Mouse (Mus musculus): ENCODE results near the gene Nans. TPM values are rescaled to one million over a fixed set of nuclear protein-coding genes. Genes with fewer than 3 reads are reported as not detected.
A peak's percentile ranks its signal among the peaks of the same experiment; 100 is the strongest.

Gene Nans
- polyA plus RNA-seq, 1 experiment from 2014 or later: 65.8 TPM

DNA sequence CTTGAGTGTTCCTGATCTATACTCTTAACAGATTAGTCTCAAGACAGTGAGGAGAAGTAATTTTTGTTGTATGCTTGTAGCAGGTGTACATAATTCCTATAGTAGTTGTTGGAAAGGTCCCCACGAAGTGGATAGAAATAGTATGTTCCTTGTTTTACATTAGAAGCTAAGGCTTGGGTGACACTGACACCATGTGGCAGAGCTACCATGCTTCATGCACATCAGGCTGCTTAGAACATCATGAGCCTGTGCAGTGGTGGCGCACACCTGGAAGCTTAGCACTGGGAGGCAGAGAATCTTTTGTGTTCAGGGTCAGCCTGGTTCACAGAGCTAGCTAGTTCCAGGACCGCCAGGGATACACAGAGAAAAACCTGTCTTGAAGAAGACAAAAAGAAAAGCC lies 23.3 kb upstream of the Nans start:
- WGBS: 91% methylated on average over 3 of the region's 3 CpGs
- Histone ChIP-seq H3K27me3 (ENCODE audit: control insufficient read depth, insufficient read depth, low read length) (no peaks in the 10 kb centered on the region), H3K27ac (ENCODE audit: low read depth, low read length) (no peak overlapping the region), H3K4me1 (ENCODE audit: control insufficient read depth, insufficient read depth, low read length) (no peaks in the 10 kb centered on the region), H3K36me3 (ENCODE audit: control insufficient read depth, insufficient read depth, low read length) (peaks cover 100% of the 10 kb centered on the region), H3K4me2 (replicated peaks; ENCODE audit: low read depth, low read length) (no peak overlapping the region), H3K4me3 (ENCODE audit: low read length) (no peak overlapping the region), H3K9ac (ENCODE audit: low read depth, low read length) (no peak overlapping the region), H3K9me3 (ENCODE audit: control insufficient read depth, low read length) (no peaks in the 10 kb centered on the region)
- no peak for ATAC-seq (ENCODE audit: low FRiP score, low TSS enrichment)

DNA sequence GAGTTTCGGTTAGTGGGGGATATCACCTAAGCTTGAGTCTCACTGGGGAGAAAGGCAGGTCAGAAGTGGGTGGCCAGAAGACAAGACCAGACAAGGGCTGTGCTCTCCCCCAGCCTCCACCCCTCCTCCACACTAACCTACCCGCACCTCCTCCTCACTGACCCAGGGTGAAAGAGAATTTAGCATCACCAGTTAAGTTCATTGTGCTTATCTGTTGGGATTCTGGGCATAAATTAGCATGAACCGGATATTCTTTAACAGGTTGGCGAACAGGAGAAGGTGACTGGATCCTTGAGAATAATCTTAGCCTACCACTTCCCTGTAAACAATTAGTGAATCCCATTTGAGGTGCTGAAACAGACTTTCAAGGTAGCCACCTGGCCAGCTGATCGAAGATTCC lies 13.9 kb upstream of the Nans start:
- H3K9me3 ChIP-seq (ENCODE audit: control insufficient read depth, low read length): no peaks in the 10 kb centered on the region
- no peak overlapping the region for H3K9ac ChIP-seq (ENCODE audit: low read depth, low read length)
- peaks cover 67% of the 10 kb centered on the region for H3K36me3 ChIP-seq (ENCODE audit: control insufficient read depth, insufficient read depth, low read length)
- 0 out of 2 replicates have a peak, but pooled peaks have one; percentile 13 for ATAC-seq (ENCODE audit: low FRiP score, low TSS enrichment)
- H3K4me1 ChIP-seq (ENCODE audit: control insufficient read depth, insufficient read depth, low read length): no peaks in the 10 kb centered on the region
- 95% methylated on average over 5 of the region's 5 CpGs for WGBS
- no peak overlapping the region for H3K27ac ChIP-seq (ENCODE audit: low read depth, low read length)
- H3K4me2 ChIP-seq (replicated peaks; ENCODE audit: low read depth, low read length): no peak overlapping the region
- H3K4me3 ChIP-seq (ENCODE audit: low read length): no peak overlapping the region
- H3K27me3 ChIP-seq (ENCODE audit: control insufficient read depth, insufficient read depth, low read length): no peaks in the 10 kb centered on the region

DNA sequence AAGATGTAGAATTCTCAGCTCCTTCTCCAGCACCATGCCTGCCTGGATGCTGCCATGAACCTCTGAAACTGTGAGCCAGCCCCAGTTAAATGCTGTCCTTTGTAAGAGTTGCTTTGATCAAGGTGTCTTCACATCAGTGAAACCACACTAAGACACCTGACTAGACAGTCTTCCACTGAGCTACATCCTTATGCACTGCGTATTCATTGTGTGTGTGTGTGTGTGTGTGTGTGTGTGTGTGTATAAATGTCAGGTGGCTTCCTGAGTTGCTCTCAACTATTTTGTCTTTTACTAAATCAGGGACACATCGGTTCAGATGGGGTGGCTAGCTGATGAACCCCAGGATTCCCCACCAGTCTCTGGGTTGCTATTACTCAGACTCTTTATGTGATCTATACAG lies 10.0 kb upstream of the Nans start:
- no peak overlapping the region for H3K27ac ChIP-seq (ENCODE audit: low read depth, low read length)
- no peaks in the 10 kb centered on the region for H3K4me1 ChIP-seq (ENCODE audit: control insufficient read depth, insufficient read depth, low read length)
- H3K9me3 ChIP-seq (ENCODE audit: control insufficient read depth, low read length): no peaks in the 10 kb centered on the region
- 96% methylated on average over 2 of the region's 2 CpGs for WGBS
- H3K4me2 ChIP-seq (replicated peaks; ENCODE audit: low read depth, low read length): no peak overlapping the region
- H3K36me3 ChIP-seq (ENCODE audit: control insufficient read depth, insufficient read depth, low read length): peaks cover 30% of the 10 kb centered on the region
- ATAC-seq (ENCODE audit: low FRiP score, low TSS enrichment): no peak
- no peak overlapping the region for H3K4me3 ChIP-seq (ENCODE audit: low read length)
- H3K9ac ChIP-seq (ENCODE audit: low read depth, low read length): no peak overlapping the region
- no peaks in the 10 kb centered on the region for H3K27me3 ChIP-seq (ENCODE audit: control insufficient read depth, insufficient read depth, low read length)

DNA sequence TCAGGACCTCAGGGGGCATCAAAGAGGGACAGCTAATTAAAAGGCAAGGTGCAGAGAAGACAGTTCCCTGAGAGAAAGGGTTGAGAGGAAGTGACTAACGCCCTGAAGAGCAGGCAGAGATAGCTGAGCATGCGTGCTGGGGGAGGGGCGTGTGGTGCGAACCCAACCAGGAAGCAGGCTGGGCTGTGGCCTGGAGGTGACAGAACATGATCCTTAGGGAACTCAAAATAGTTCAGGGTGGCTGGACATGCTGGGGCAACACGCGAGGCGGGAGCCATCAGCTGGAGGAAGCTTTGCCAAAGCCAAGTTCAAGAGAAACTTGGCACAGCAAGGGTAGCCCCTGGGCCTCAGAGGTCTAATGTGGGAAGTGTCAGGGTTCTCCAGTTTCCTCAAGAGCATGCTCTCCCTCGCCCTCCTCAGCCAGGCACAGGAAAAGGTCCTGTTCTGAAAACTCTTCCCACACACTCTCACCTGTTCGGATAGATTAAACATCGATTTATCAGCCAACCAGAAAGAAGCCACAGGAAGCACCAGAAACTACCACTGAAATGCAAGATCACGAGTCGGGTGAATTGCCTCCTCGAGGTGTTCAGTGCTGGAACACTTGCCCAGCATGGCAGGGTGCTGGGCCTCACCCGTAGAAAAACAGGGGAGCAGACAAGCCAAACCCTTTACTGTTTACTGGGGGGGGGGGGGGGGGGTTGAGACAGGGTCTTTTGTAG lies 3.2 kb upstream of the Nans start:
- WGBS: 24% methylated on average over 14 of the region's 14 CpGs
- ATAC-seq (ENCODE audit: low FRiP score, low TSS enrichment): no peak
- no peaks in the 10 kb centered on the region for H3K36me3 ChIP-seq (ENCODE audit: control insufficient read depth, insufficient read depth, low read length)
- peaks cover 8% of the 10 kb centered on the region; the same call in 1 of the 2 replicates for H3K4me1 ChIP-seq (ENCODE audit: control insufficient read depth, insufficient read depth, low read length)
- no peak overlapping the region for H3K4me2 ChIP-seq (replicated peaks; ENCODE audit: low read depth, low read length)
- H3K27me3 ChIP-seq (ENCODE audit: control insufficient read depth, insufficient read depth, low read length): no peaks in the 10 kb centered on the region
- H3K27ac ChIP-seq (ENCODE audit: low read depth, low read length): peak overlapping the region; percentile 19
- no peak overlapping the region for H3K9ac ChIP-seq (ENCODE audit: low read depth, low read length)
- H3K4me3 ChIP-seq (ENCODE audit: low read length): no peak overlapping the region
- no peaks in the 10 kb centered on the region for H3K9me3 ChIP-seq (ENCODE audit: control insufficient read depth, low read length)

DNA sequence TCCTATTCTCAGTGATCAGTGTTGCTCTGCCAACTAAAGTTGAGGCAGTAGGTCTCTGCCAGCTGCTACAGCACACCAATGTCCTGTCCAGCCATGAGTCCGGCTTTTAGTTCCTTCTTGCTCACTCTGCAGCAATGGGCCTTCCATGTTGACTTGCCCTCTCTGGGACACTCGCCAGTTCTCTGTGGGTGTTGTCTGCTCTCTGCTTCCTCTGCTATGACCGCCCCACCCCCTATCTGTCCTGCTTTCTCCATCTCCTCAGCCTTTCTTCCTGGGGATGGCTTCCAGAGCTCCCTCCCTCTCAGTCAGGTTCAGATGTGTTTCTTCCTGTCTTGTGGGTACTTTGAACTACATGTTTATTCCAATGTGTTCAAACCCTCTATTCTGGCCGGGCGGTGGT lies 1.7 kb upstream of the Nans start:
- Histone ChIP-seq H3K4me2 (replicated peaks; ENCODE audit: low read depth, low read length) (no peak overlapping the region), H3K9ac (ENCODE audit: low read depth, low read length) (no peak overlapping the region), H3K36me3 (ENCODE audit: control insufficient read depth, insufficient read depth, low read length) (no peaks in the 10 kb centered on the region), H3K27me3 (ENCODE audit: control insufficient read depth, insufficient read depth, low read length) (no peaks in the 10 kb centered on the region), H3K9me3 (ENCODE audit: control insufficient read depth, low read length) (no peaks in the 10 kb centered on the region), H3K4me1 (ENCODE audit: control insufficient read depth, insufficient read depth, low read length) (peaks cover 8% of the 10 kb centered on the region; the same call in 1 of the 2 replicates), H3K27ac (ENCODE audit: low read depth, low read length) (no peak overlapping the region), H3K4me3 (ENCODE audit: low read length) (no peak overlapping the region)
- 89% methylated on average over 5 of the region's 5 CpGs for WGBS
- no peak for ATAC-seq (ENCODE audit: low FRiP score, low TSS enrichment)

DNA sequence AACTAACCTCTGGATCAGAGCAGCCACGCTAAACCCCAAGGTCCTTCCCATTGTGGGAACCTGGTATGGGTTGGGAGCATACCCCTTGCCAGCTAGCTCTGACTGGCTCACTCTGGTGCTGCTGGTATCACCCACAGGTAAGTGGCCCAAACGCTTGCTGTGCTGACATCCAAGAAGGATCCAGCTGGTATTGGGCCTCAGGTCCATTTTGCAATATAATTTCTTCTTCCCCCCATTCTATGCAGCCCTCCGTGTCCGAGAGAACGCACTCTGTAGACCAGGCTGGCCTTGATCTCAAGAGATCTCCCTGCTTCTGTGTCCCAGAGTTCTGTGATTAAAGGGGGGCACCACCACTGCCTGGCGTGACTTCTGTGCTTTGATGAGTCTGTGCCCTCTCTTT lies 4.0 kb downstream of the Nans start:
- no peak overlapping the region for H3K4me2 ChIP-seq (replicated peaks; ENCODE audit: low read depth, low read length)
- H3K36me3 ChIP-seq (ENCODE audit: control insufficient read depth, insufficient read depth, low read length): peaks cover 33% of the 10 kb centered on the region
- H3K9me3 ChIP-seq (ENCODE audit: control insufficient read depth, low read length): no peaks in the 10 kb centered on the region
- no peak overlapping the region for H3K27ac ChIP-seq (ENCODE audit: low read depth, low read length)
- H3K9ac ChIP-seq (ENCODE audit: low read depth, low read length): no peak overlapping the region
- no peaks in the 10 kb centered on the region for H3K4me1 ChIP-seq (ENCODE audit: control insufficient read depth, insufficient read depth, low read length)
- 98% methylated on average over 6 of the region's 6 CpGs for WGBS
- H3K4me3 ChIP-seq (ENCODE audit: low read length): no peak overlapping the region
- H3K27me3 ChIP-seq (ENCODE audit: control insufficient read depth, insufficient read depth, low read length): no peaks in the 10 kb centered on the region
- ATAC-seq (ENCODE audit: low FRiP score, low TSS enrichment): no peak

DNA sequence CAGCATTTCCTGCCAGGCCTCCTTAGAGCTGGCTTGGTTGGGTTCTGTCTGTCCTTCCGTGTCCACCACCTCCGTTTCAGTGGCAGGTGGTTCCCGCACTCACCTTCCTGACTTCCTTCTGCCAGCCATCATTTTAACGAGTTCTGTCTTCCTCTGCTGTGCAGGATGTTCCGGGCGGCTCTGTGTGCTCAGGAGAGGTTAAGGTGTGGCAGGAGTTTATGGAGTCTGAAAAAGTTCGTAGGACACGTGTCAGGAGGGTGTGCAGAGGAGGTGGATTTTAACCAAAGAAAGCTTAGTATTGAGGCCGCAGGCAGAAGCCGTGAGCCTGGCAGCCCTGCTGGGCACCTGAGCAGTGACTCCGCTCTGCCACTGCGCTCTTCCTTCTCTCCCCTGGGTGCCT lies 6.5 kb downstream of the Nans start:
- no peak for ATAC-seq (ENCODE audit: low FRiP score, low TSS enrichment)
- H3K9me3 ChIP-seq (ENCODE audit: control insufficient read depth, low read length): no peaks in the 10 kb centered on the region
- 58% methylated on average over 12 of the region's 12 CpGs for WGBS
- H3K36me3 ChIP-seq (ENCODE audit: control insufficient read depth, insufficient read depth, low read length): peaks cover 47% of the 10 kb centered on the region
- H3K4me3 ChIP-seq (ENCODE audit: low read length): no peak overlapping the region
- no peak overlapping the region for H3K4me2 ChIP-seq (replicated peaks; ENCODE audit: low read depth, low read length)
- no peaks in the 10 kb centered on the region for H3K4me1 ChIP-seq (ENCODE audit: control insufficient read depth, insufficient read depth, low read length)
- H3K9ac ChIP-seq (ENCODE audit: low read depth, low read length): no peak overlapping the region
- no peaks in the 10 kb centered on the region for H3K27me3 ChIP-seq (ENCODE audit: control insufficient read depth, insufficient read depth, low read length)
- no peak overlapping the region for H3K27ac ChIP-seq (ENCODE audit: low read depth, low read length)

DNA sequence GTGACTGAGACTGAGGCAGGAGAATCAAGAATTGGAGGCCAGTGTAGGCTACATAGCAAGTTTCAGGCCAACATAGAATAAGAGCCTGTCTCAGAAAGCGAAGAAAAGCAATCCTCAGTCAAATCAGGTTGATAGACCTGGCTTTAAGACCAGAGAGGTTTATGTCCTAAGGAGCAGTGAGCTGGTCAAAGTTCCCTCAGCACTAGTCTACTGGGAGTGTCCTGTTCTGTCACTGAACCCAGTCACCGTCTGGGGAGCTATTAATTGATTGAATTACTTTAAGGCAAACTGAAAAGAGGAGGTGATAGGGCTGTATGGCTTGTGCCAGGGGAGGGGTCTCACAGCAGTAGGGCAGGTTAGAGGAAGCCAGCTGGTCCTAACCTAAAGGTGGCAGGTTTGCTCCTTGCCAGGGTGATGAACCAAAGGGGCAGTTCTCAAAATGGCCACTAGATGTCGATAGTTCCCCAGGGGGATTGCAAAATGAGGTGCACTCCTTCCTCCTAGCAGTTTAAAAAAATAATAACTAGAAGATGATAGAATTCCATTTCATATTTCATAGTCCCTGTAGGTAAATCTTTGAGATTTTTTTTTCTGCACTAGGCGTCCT lies 8.3 kb downstream of the Nans start:
- no peaks in the 10 kb centered on the region for H3K4me1 ChIP-seq (ENCODE audit: control insufficient read depth, insufficient read depth, low read length)
- ATAC-seq (ENCODE audit: low FRiP score, low TSS enrichment): peak; percentile 63; the same call in 1 of the 2 replicates
- no peak overlapping the region for H3K9ac ChIP-seq (ENCODE audit: low read depth, low read length)
- WGBS: 44% methylated on average over 4 of the region's 4 CpGs
- H3K27ac ChIP-seq (ENCODE audit: low read depth, low read length): no peak overlapping the region
- H3K4me2 ChIP-seq (replicated peaks; ENCODE audit: low read depth, low read length): no peak overlapping the region
- H3K9me3 ChIP-seq (ENCODE audit: control insufficient read depth, low read length): no peaks in the 10 kb centered on the region
- H3K27me3 ChIP-seq (ENCODE audit: control insufficient read depth, insufficient read depth, low read length): no peaks in the 10 kb centered on the region
- H3K4me3 ChIP-seq (ENCODE audit: low read length): no peak overlapping the region
- H3K36me3 ChIP-seq (ENCODE audit: control insufficient read depth, insufficient read depth, low read length): peaks cover 65% of the 10 kb centered on the region

DNA sequence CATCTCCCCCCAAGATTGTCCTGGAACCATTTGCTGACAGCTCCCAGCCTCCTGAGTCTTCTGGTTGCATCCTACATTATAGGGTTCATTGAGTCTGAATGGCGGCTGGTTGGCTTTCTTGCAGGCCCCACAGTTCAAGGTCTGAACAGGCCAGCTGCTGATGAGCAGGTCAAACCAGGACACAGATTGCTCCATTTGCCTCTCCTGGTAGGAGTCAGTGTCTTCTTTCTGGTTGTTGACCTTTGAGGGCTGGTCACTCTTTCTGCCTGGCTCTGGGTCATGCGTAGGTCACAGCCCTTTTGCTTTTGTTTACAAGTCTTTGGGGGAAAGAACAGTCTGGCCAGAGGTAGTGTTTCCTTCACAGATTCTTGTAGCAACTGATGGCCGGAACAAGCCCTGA lies 9.5 kb downstream of the Nans start:
- Histone ChIP-seq H3K9me3 (ENCODE audit: control insufficient read depth, low read length) (no peaks in the 10 kb centered on the region), H3K4me3 (ENCODE audit: low read length) (no peak overlapping the region), H3K36me3 (ENCODE audit: control insufficient read depth, insufficient read depth, low read length) (peaks cover 62% of the 10 kb centered on the region), H3K9ac (ENCODE audit: low read depth, low read length) (no peak overlapping the region), H3K4me1 (ENCODE audit: control insufficient read depth, insufficient read depth, low read length) (no peaks in the 10 kb centered on the region), H3K27ac (ENCODE audit: low read depth, low read length) (no peak overlapping the region), H3K27me3 (ENCODE audit: control insufficient read depth, insufficient read depth, low read length) (no peaks in the 10 kb centered on the region), H3K4me2 (replicated peaks; ENCODE audit: low read depth, low read length) (no peak overlapping the region)
- no peak for ATAC-seq (ENCODE audit: low FRiP score, low TSS enrichment)
- 60% methylated on average over 3 of the region's 3 CpGs for WGBS
